Mouse (Mus musculus): ENCODE data around the gene Plxnc1. TPM values are rescaled to one million over a fixed set of nuclear protein-coding genes. Genes with fewer than 3 reads are reported as not detected.

The Plxnc1 gene
- polyA plus RNA-seq, 2 experiments = 2.0 to 2.1 TPM

- Histone ChIP-seq H3K9ac (replicated peaks) (no peak overlapping the region), H3K4me2 (ENCODE audit: low read depth) (no peak overlapping the region), H3K36me3 (replicated peaks; ENCODE audit: control insufficient read depth, insufficient read depth, low read depth) (no peaks in the 10 kb centered on the region), H3K4me3 (ENCODE audit: insufficient read depth in 1 of 2, low read depth in 2 of 2, low read length in 2 of 2) (no peak overlapping the region), H3K27me3 (ENCODE audit: control insufficient read depth, insufficient read depth, low read length) (no peaks in the 10 kb centered on the region), H3K9me3 (ENCODE audit: control insufficient read depth, low read length) (no peaks in the 10 kb centered on the region), H3K27ac (no peak overlapping the region), H3K4me1 (replicated peaks; ENCODE audit: control insufficient read depth in 2 of 2, insufficient read depth in 2 of 2, low read length in 1 of 2) (no peaks in the 10 kb centered on the region; a peak in 2 of 4 replicates)
- DNase-seq (ENCODE audit: low read depth in 3 of 3, low spot score in 3 of 3) (no peak), ATAC-seq (ENCODE audit: insufficient read depth) (no peak)
- WGBS (ENCODE audit: insufficient replicate concordance) = 81% methylated on average over 3 of the region's 3 CpGs
- TF ChIP-seq EP300 (IDR thresholded peaks at IDR 0.05; ENCODE audit: low read depth) = no peak
- no peak for TF ChIP-seq CTCF (IDR thresholded peaks at IDR 0.05; ENCODE audit: low read depth)
These were observed 167.1 kb downstream of the Plxnc1 start for GRCm38 (mm10) chr10:94777576-94777975.

DNA sequence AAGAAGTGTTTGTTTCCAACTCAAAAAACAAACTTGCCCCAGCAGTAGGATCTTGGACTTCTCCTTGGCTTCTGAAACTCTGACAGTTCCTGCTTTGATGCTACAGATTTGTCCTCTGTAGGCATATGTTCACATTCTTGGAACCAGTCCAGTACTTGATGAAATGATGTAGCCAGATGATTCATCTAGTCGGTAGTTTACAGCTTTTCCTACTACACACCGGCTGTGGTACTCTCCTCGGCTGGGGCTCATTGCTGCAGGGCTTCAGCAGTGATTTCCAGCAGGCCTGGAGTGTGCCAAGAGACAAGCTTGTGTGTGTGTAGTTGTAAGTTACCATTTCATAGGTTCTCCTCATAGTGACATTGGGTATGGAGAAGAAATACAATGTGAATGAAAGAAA, 173.1 kb downstream of the Plxnc1 start:
- Histone ChIP-seq H3K4me1 (replicated peaks; ENCODE audit: control insufficient read depth in 2 of 2, insufficient read depth in 2 of 2, low read length in 1 of 2) (no peaks in the 10 kb centered on the region; a peak in 1 of 4 replicates), H3K27me3 (ENCODE audit: control insufficient read depth, insufficient read depth, low read length) (no peaks in the 10 kb centered on the region), H3K36me3 (replicated peaks; ENCODE audit: control insufficient read depth, insufficient read depth, low read depth) (no peaks in the 10 kb centered on the region), H3K4me3 (ENCODE audit: insufficient read depth in 1 of 2, low read depth in 2 of 2, low read length in 2 of 2) (no peak overlapping the region), H3K9ac (replicated peaks) (no peak overlapping the region), H3K9me3 (ENCODE audit: control insufficient read depth, low read length) (no peaks in the 10 kb centered on the region), H3K4me2 (ENCODE audit: low read depth) (no peak overlapping the region), H3K27ac (no peak overlapping the region)
- TF ChIP-seq CTCF (IDR thresholded peaks at IDR 0.05; ENCODE audit: low read depth) = no peak
- TF ChIP-seq EP300 (IDR thresholded peaks at IDR 0.05; ENCODE audit: low read depth) = no peak
- WGBS (ENCODE audit: insufficient replicate concordance) = 79% methylated on average over 3 of the region's 3 CpGs
- no peak for ATAC-seq (ENCODE audit: insufficient read depth)
- no peak for DNase-seq (ENCODE audit: low read depth in 3 of 3, low spot score in 3 of 3)

DNA sequence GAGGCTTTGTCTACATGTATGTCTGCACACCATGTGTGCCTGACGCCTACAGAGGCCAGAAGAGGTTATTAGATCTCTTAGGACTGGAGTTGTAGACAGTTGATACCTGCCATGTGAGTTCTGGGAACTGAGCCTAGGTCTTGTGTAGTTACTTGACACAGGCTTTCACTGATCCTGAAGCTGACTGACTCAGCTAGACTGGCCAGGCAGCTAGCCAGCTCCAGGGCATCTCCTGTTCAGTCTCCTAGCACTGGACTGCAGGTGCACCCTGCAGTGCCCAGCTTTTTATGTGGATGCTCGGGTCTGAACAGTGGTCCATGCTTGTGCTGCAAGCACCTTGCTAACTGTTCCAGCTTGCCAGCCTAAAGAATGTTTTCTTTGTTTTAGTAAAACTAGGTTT, 197.6 kb downstream of the Plxnc1 start:
- Histone ChIP-seq H3K9ac (replicated peaks) (no peak overlapping the region), H3K9me3 (ENCODE audit: control insufficient read depth, low read length) (no peaks in the 10 kb centered on the region), H3K27ac (no peak overlapping the region), H3K4me1 (replicated peaks; ENCODE audit: control insufficient read depth in 2 of 2, insufficient read depth in 2 of 2, low read length in 1 of 2) (no peaks in the 10 kb centered on the region), H3K4me3 (ENCODE audit: insufficient read depth in 1 of 2, low read depth in 2 of 2, low read length in 2 of 2) (no peak overlapping the region), H3K4me2 (ENCODE audit: low read depth) (no peak overlapping the region), H3K36me3 (replicated peaks; ENCODE audit: control insufficient read depth, insufficient read depth, low read depth) (no peaks in the 10 kb centered on the region), H3K27me3 (ENCODE audit: control insufficient read depth, insufficient read depth, low read length) (no peaks in the 10 kb centered on the region)
- 78% methylated on average over 2 of the region's 2 CpGs for WGBS (ENCODE audit: insufficient replicate concordance)
- DNase-seq (ENCODE audit: low read depth in 3 of 3, low spot score in 3 of 3) = no peak
- TF ChIP-seq CTCF (IDR thresholded peaks at IDR 0.05; ENCODE audit: low read depth) (no peak), EP300 (IDR thresholded peaks at IDR 0.05; ENCODE audit: low read depth) (no peak)
- ATAC-seq (ENCODE audit: insufficient read depth) = no peak

GRCm38 (mm10) chr10:94741459-94741858, 203.2 kb downstream of the Plxnc1 start:
- H3K27me3 ChIP-seq (ENCODE audit: control insufficient read depth, insufficient read depth, low read length) = no peaks in the 10 kb centered on the region
- H3K36me3 ChIP-seq (replicated peaks; ENCODE audit: control insufficient read depth, insufficient read depth, low read depth) = no peaks in the 10 kb centered on the region
- no peak overlapping the region for H3K27ac ChIP-seq
- WGBS (ENCODE audit: insufficient replicate concordance) = 90% methylated on average over 3 of the region's 3 CpGs
- ATAC-seq (ENCODE audit: insufficient read depth) (no peak), DNase-seq (ENCODE audit: low read depth in 3 of 3, low spot score in 3 of 3) (no peak)
- no peak overlapping the region for H3K9ac ChIP-seq (replicated peaks)
- no peaks in the 10 kb centered on the region for H3K4me1 ChIP-seq (replicated peaks; ENCODE audit: control insufficient read depth in 2 of 2, insufficient read depth in 2 of 2, low read length in 1 of 2)
- TF ChIP-seq EP300 (IDR thresholded peaks at IDR 0.05; ENCODE audit: low read depth) (no peak), CTCF (IDR thresholded peaks at IDR 0.05; ENCODE audit: low read depth) (no peak)
- H3K4me3 ChIP-seq (ENCODE audit: insufficient read depth in 1 of 2, low read depth in 2 of 2, low read length in 2 of 2) = no peak overlapping the region
- no peaks in the 10 kb centered on the region for H3K9me3 ChIP-seq (ENCODE audit: control insufficient read depth, low read length)
- no peak overlapping the region for H3K4me2 ChIP-seq (ENCODE audit: low read depth)

Measured in liver, embryonic 14.5 days (tissue).